Comparison of ENCODE assay signal across 18 mouse cellular contexts in the genomic region with DNA sequence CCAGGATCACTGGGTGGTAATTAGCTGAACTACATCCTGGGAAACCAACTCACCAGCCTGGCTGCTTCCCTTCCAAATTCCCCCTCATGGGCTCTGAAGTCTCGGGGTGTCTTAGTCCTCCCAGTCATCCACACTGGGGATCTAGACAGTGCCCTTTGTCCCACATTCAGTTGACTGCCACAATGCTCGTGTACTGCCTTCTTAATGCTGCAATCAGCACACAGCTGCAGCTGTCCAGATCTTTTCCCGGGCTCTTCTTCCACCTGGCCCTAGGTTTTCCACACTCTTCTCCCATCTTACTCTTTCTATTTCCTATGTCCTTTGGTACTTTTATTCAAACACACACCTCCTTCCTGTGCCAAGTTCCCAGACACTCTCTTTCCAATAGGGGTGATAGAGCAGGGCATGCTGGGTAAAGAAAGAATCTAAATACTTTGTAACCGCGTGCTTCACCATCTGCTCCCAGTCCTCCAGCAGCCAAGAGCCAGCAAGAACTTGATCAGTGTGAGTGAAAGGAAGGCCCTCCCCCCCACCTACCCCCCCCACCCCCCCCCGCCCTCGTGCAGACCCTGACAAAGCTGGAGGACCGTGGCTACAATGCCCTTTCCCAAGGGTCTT. TPM values are rescaled to one million over a fixed set of nuclear protein-coding genes. Genes with fewer than 3 reads are reported as not detected.
DNase-seq lines count a peak whose midpoint lies in the region; ATAC-seq and TF ChIP-seq lines count a peak whose summit lies in the region.
"Had no signal": no experiment of that assay in that cellular context is flagged by ENCODE, and none has a peak within 500 bp of the region (broad histone marks: within the 10 kb centered on the region; RNA-seq: fewer than 3 reads in every experiment).

No protein-coding gene starts in this region.

- H3K4me1 ChIP-seq in hindbrain, embryonic 16.5 days (ENCODE audit: control insufficient read depth, insufficient read depth, low read depth, low read length), result no peaks in the 10 kb centered on the region; the same call in 1 of the 2 replicates
- no peaks in the 10 kb centered on the region for H3K4me1 ChIP-seq in hindbrain, embryonic 14.5 days (replicated peaks; ENCODE audit: control insufficient read depth, insufficient read depth, low read length)
- H3K4me1 ChIP-seq in midbrain, embryonic 10.5 days, result peaks cover 14% of the 10 kb centered on the region
- H3K4me1 ChIP-seq in midbrain, embryonic 15.5 days, result no peaks in the 10 kb centered on the region
- H3K4me1 ChIP-seq in forebrain, embryonic 16.5 days (replicated peaks; ENCODE audit: control insufficient read depth, insufficient read depth, low read length), result peaks cover 3% of the 10 kb centered on the region; the same call in 1 of the 2 replicates
- H3K4me1 ChIP-seq in midbrain, postnatal 0 days (ENCODE audit: insufficient read depth, low read length), result no peaks in the 10 kb centered on the region
- H3K4me1 ChIP-seq: limb, embryonic 13.5 days had no signal

- no peak overlapping the region for H3K9ac ChIP-seq in hindbrain, embryonic 16.5 days (ENCODE audit: low read depth, low read length)
- H3K9ac ChIP-seq in hindbrain, embryonic 14.5 days, result no peak overlapping the region
- no peak overlapping the region for H3K9ac ChIP-seq in midbrain, embryonic 15.5 days
- no peak overlapping the region for H3K9ac ChIP-seq in forebrain, embryonic 16.5 days (replicated peaks; ENCODE audit: low read depth, low read length)
- H3K9ac ChIP-seq in midbrain, postnatal 0 days (replicated peaks; ENCODE audit: low read length, poor library complexity, severe bottlenecking), result no peak overlapping the region
- H3K9ac ChIP-seq: limb, embryonic 13.5 days had no signal

- H3K9me3 ChIP-seq in hindbrain, embryonic 16.5 days (ENCODE audit: control insufficient read depth, low read length), result no peaks in the 10 kb centered on the region
- no peaks in the 10 kb centered on the region for H3K9me3 ChIP-seq in hindbrain, embryonic 14.5 days (ENCODE audit: control insufficient read depth, low read length)
- no peaks in the 10 kb centered on the region for H3K9me3 ChIP-seq in midbrain, embryonic 10.5 days (replicated peaks)
- no peaks in the 10 kb centered on the region for H3K9me3 ChIP-seq in midbrain, embryonic 15.5 days
- H3K9me3 ChIP-seq in forebrain, embryonic 16.5 days (ENCODE audit: control insufficient read depth, low read length), result no peaks in the 10 kb centered on the region
- H3K9me3 ChIP-seq in midbrain, postnatal 0 days (ENCODE audit: low read length), result no peaks in the 10 kb centered on the region
- H3K9me3 ChIP-seq: limb, embryonic 13.5 days had no signal

- ATAC-seq in hindbrain, embryonic 16.5 days, result peak; percentile 29; the same call in 1 of the 2 replicates
- ATAC-seq in hindbrain, embryonic 14.5 days (ENCODE audit: low FRiP score), result no peak
- no peak for ATAC-seq in midbrain, embryonic 15.5 days (replicated peaks)
- peak; percentile 58; the same call in 1 of the 2 replicates for ATAC-seq in forebrain, embryonic 16.5 days
- no peak; the same call in 1 of the 2 replicates for ATAC-seq in midbrain, postnatal 0 days (ENCODE audit: low FRiP score)
- ATAC-seq: intestine, embryonic 16.5 days had no signal

- TF ChIP-seq CTCF in midbrain, postnatal 0 days (IDR thresholded peaks at IDR 0.05), result no peak

- no peak overlapping the region for H3K4me3 ChIP-seq in hindbrain, embryonic 16.5 days (ENCODE audit: low read length)
- H3K4me3 ChIP-seq in hindbrain, embryonic 14.5 days (replicated peaks; ENCODE audit: low read length), result no peak overlapping the region
- H3K4me3 ChIP-seq in midbrain, embryonic 10.5 days, result no peak overlapping the region
- no peak overlapping the region for H3K4me3 ChIP-seq in midbrain, embryonic 15.5 days
- H3K4me3 ChIP-seq in forebrain, embryonic 16.5 days (replicated peaks; ENCODE audit: low read length), result no peak overlapping the region
- H3K4me3 ChIP-seq in midbrain, postnatal 0 days (ENCODE audit: low read depth, low read length), result no peak overlapping the region
- H3K4me3 ChIP-seq: gastrocnemius, adult 2 months; limb, embryonic 13.5 days had no signal

- no peak overlapping the region for H3K4me2 ChIP-seq in hindbrain, embryonic 16.5 days (ENCODE audit: low read length)
- no peak overlapping the region for H3K4me2 ChIP-seq in hindbrain, embryonic 14.5 days (replicated peaks)
- H3K4me2 ChIP-seq in midbrain, embryonic 15.5 days, result no peak overlapping the region
- H3K4me2 ChIP-seq in forebrain, embryonic 16.5 days (ENCODE audit: low read length), result no peak overlapping the region
- no peak overlapping the region for H3K4me2 ChIP-seq in midbrain, postnatal 0 days (ENCODE audit: low read depth, low read length, poor library complexity, severe bottlenecking)
- H3K4me2 ChIP-seq: limb, embryonic 13.5 days had no signal

- WGBS in hindbrain, embryonic 16.5 days, result 44% methylated on average over 8 of the region's 8 CpGs
- WGBS in hindbrain, embryonic 14.5 days, result 48% methylated on average over 8 of the region's 8 CpGs
- WGBS in midbrain, embryonic 10.5 days, result 75% methylated on average over 8 of the region's 8 CpGs
- WGBS in midbrain, embryonic 15.5 days, result 50% methylated on average over 8 of the region's 8 CpGs
- 43% methylated on average over 7 of the region's 8 CpGs for WGBS in forebrain, embryonic 16.5 days
- 52% methylated on average over 8 of the region's 8 CpGs for WGBS in midbrain, postnatal 0 days

- no peak overlapping the region for H3K27ac ChIP-seq in hindbrain, embryonic 16.5 days (ENCODE audit: low read depth, low read length)
- no peak overlapping the region for H3K27ac ChIP-seq in hindbrain, embryonic 14.5 days
- H3K27ac ChIP-seq in midbrain, embryonic 10.5 days (replicated peaks), result peak overlapping the region; percentile 64
- H3K27ac ChIP-seq in midbrain, embryonic 15.5 days, result no peak overlapping the region
- no peak overlapping the region for H3K27ac ChIP-seq in forebrain, embryonic 16.5 days (ENCODE audit: low read length)
- H3K27ac ChIP-seq in midbrain, postnatal 0 days (ENCODE audit: low read depth, low read length), result no peak overlapping the region
- H3K27ac ChIP-seq: gastrocnemius, adult 2 months; limb, embryonic 13.5 days had no signal

- no peak for DNase-seq in hindbrain, embryonic 14.5 days (ENCODE audit: low spot score)
- DNase-seq in midbrain, embryonic 10.5 days (ENCODE audit: low spot score), result no peak
- DNase-seq in midbrain, postnatal 0 days (ENCODE audit: low spot score), result peak; percentile 21
- DNase-seq in right cerebral cortex, adult 2 months (ENCODE audit: low spot score in 2 of 2), result no peak
- no peak for DNase-seq in right cerebral cortex, postnatal 36 days (ENCODE audit: low spot score in 2 of 2)
- DNase-seq: cerebellum, adult 18-20 months; gastrocnemius, adult 2 months; kidney, postnatal 14 days; thymus, postnatal 36 days had no signal

- no peaks in the 10 kb centered on the region for H3K27me3 ChIP-seq in hindbrain, embryonic 16.5 days (replicated peaks; ENCODE audit: control insufficient read depth, insufficient read depth, low read length)
- no peaks in the 10 kb centered on the region for H3K27me3 ChIP-seq in hindbrain, embryonic 14.5 days (ENCODE audit: control insufficient read depth, insufficient read depth, low read length)
- H3K27me3 ChIP-seq in midbrain, embryonic 10.5 days (ENCODE audit: low read depth, poor library complexity, severe bottlenecking), result no peaks in the 10 kb centered on the region
- H3K27me3 ChIP-seq in midbrain, embryonic 15.5 days (replicated peaks), result no peaks in the 10 kb centered on the region
- H3K27me3 ChIP-seq in forebrain, embryonic 16.5 days (replicated peaks; ENCODE audit: control insufficient read depth, insufficient read depth, low read length), result no peaks in the 10 kb centered on the region
- no peaks in the 10 kb centered on the region for H3K27me3 ChIP-seq in midbrain, postnatal 0 days (ENCODE audit: insufficient read depth, low read length)
- H3K27me3 ChIP-seq: limb, embryonic 13.5 days had no signal

- no peaks in the 10 kb centered on the region for H3K36me3 ChIP-seq in hindbrain, embryonic 16.5 days (ENCODE audit: control insufficient read depth, insufficient read depth, low read length)
- no peaks in the 10 kb centered on the region for H3K36me3 ChIP-seq in hindbrain, embryonic 14.5 days (replicated peaks; ENCODE audit: control insufficient read depth, insufficient read depth)
- H3K36me3 ChIP-seq in midbrain, embryonic 10.5 days, result no peaks in the 10 kb centered on the region
- H3K36me3 ChIP-seq in midbrain, embryonic 15.5 days (replicated peaks), result no peaks in the 10 kb centered on the region
- H3K36me3 ChIP-seq in forebrain, embryonic 16.5 days (ENCODE audit: control insufficient read depth, insufficient read depth), result no peaks in the 10 kb centered on the region
- H3K36me3 ChIP-seq in midbrain, postnatal 0 days (ENCODE audit: insufficient read depth, low read length), result no peaks in the 10 kb centered on the region
- H3K36me3 ChIP-seq: limb, embryonic 13.5 days had no signal

RNA-seq across cellular contexts. Expression of gene Itih3, which starts 1.4 kb away (rescaled TPM):
- polyA plus RNA-seq in hindbrain, embryonic 16.5 days (2015; fragmentation: Nextera tagmentation; extraction: Ambion mirVana), result 3.8 and 4.7 TPM in 2 replicates
- 2.5 and 3.1 TPM in 2 replicates for polyA plus RNA-seq in hindbrain, embryonic 14.5 days (2014; fragmentation: Nextera tagmentation; extraction: Ambion mirVana)
- polyA plus RNA-seq in midbrain, embryonic 10.5 days (2016; fragmentation: Nextera tagmentation; extraction: Ambion mirVana), result 0.53 and 0.59 TPM in 2 replicates
- 1.1 and 1.3 TPM in 2 replicates for polyA plus RNA-seq in midbrain, embryonic 15.5 days (2015; fragmentation: Nextera tagmentation; extraction: Ambion mirVana)
- 0.40 and 0.58 TPM in 2 replicates for polyA plus RNA-seq in forebrain, embryonic 16.5 days (2015; fragmentation: Nextera tagmentation; extraction: Ambion mirVana)
- 4.5 and 5.3 TPM in 2 replicates for total RNA-seq in midbrain, postnatal 0 days (2014; rRNA removed)
- 5.6 and 6.1 TPM in 2 replicates for polyA plus RNA-seq in midbrain, postnatal 0 days (2015; fragmentation: Nextera tagmentation; extraction: Ambion mirVana)
- polyA plus RNA-seq: neural tube, embryonic 11.5 days had no signal

RNA-seq across cellular contexts. Expression of gene Itih1, which starts 20.9 kb away (rescaled TPM):
- not detected in 2 replicates for polyA plus RNA-seq in hindbrain, embryonic 16.5 days (2015; fragmentation: Nextera tagmentation; extraction: Ambion mirVana)
- polyA plus RNA-seq in hindbrain, embryonic 14.5 days (2014; fragmentation: Nextera tagmentation; extraction: Ambion mirVana), result not detected in 2 replicates
- not detected in 2 replicates for polyA plus RNA-seq in midbrain, embryonic 10.5 days (2016; fragmentation: Nextera tagmentation; extraction: Ambion mirVana)
- 0.05 TPM in 1 of 2 replicates, not detected in the other for polyA plus RNA-seq in midbrain, embryonic 15.5 days (2015; fragmentation: Nextera tagmentation; extraction: Ambion mirVana)
- not detected in 2 replicates for polyA plus RNA-seq in forebrain, embryonic 16.5 days (2015; fragmentation: Nextera tagmentation; extraction: Ambion mirVana)
- total RNA-seq in midbrain, postnatal 0 days (2014; rRNA removed), result not detected in 2 replicates
- polyA plus RNA-seq in midbrain, postnatal 0 days (2015; fragmentation: Nextera tagmentation; extraction: Ambion mirVana), result not detected in 2 replicates
- total RNA-seq: gastrocnemius, adult 2 months; heart, adult 8-10 months; heart, postnatal 25 days; left cerebral cortex, adult 8-10 months had no signal
- polyA plus RNA-seq: limb, embryonic 13.5 days; neural tube, embryonic 11.5 days had no signal

RNA-seq across cellular contexts. Expression of gene Nek4, which starts 29.0 kb away (rescaled TPM):
- polyA plus RNA-seq in hindbrain, embryonic 16.5 days (2015; fragmentation: Nextera tagmentation; extraction: Ambion mirVana), result 15.6 and 16.3 TPM in 2 replicates
- polyA plus RNA-seq in hindbrain, embryonic 14.5 days (2014; fragmentation: Nextera tagmentation; extraction: Ambion mirVana), result 13.4 and 14.1 TPM in 2 replicates
- 22.7 and 24.7 TPM in 2 replicates for polyA plus RNA-seq in midbrain, embryonic 10.5 days (2016; fragmentation: Nextera tagmentation; extraction: Ambion mirVana)
- polyA plus RNA-seq in midbrain, embryonic 15.5 days (2015; fragmentation: Nextera tagmentation; extraction: Ambion mirVana), result 17.2 and 18.1 TPM in 2 replicates
- 19.6 and 20.4 TPM in 2 replicates for polyA plus RNA-seq in forebrain, embryonic 16.5 days (2015; fragmentation: Nextera tagmentation; extraction: Ambion mirVana)
- 15.6 and 17.7 TPM in 2 replicates for total RNA-seq in midbrain, postnatal 0 days (2014; rRNA removed)
- polyA plus RNA-seq in midbrain, postnatal 0 days (2015; fragmentation: Nextera tagmentation; extraction: Ambion mirVana), result 12.8 and 13.8 TPM in 2 replicates

RNA-seq across cellular contexts. Expression of gene Itih4, which starts 35.9 kb away (rescaled TPM):
- not detected in 2 replicates for polyA plus RNA-seq in hindbrain, embryonic 16.5 days (2015; fragmentation: Nextera tagmentation; extraction: Ambion mirVana)
- not detected in 2 replicates for polyA plus RNA-seq in hindbrain, embryonic 14.5 days (2014; fragmentation: Nextera tagmentation; extraction: Ambion mirVana)
- not detected in 2 replicates for polyA plus RNA-seq in midbrain, embryonic 10.5 days (2016; fragmentation: Nextera tagmentation; extraction: Ambion mirVana)
- 0.09 TPM in 1 of 2 replicates, not detected in the other for polyA plus RNA-seq in midbrain, embryonic 15.5 days (2015; fragmentation: Nextera tagmentation; extraction: Ambion mirVana)
- not detected in 2 replicates for polyA plus RNA-seq in forebrain, embryonic 16.5 days (2015; fragmentation: Nextera tagmentation; extraction: Ambion mirVana)
- not detected in 2 replicates for total RNA-seq in midbrain, postnatal 0 days (2014; rRNA removed)
- not detected in 2 replicates for polyA plus RNA-seq in midbrain, postnatal 0 days (2015; fragmentation: Nextera tagmentation; extraction: Ambion mirVana)
- polyA plus RNA-seq: neural tube, embryonic 11.5 days had no signal

RNA-seq across cellular contexts. Expression of gene Mustn1, which starts 43.2 kb away (rescaled TPM):
- polyA plus RNA-seq in hindbrain, embryonic 16.5 days (2015; fragmentation: Nextera tagmentation; extraction: Ambion mirVana), result 1.3 and 2.6 TPM in 2 replicates
- 0.67 and 1.5 TPM in 2 replicates for polyA plus RNA-seq in hindbrain, embryonic 14.5 days (2014; fragmentation: Nextera tagmentation; extraction: Ambion mirVana)
- 0.19 and 0.46 TPM in 2 replicates for polyA plus RNA-seq in midbrain, embryonic 10.5 days (2016; fragmentation: Nextera tagmentation; extraction: Ambion mirVana)
- 0.50 and 0.76 TPM in 2 replicates for polyA plus RNA-seq in midbrain, embryonic 15.5 days (2015; fragmentation: Nextera tagmentation; extraction: Ambion mirVana)
- polyA plus RNA-seq in forebrain, embryonic 16.5 days (2015; fragmentation: Nextera tagmentation; extraction: Ambion mirVana), result 0.46 and 0.90 TPM in 2 replicates
- 0.19 and 1.0 TPM in 2 replicates for total RNA-seq in midbrain, postnatal 0 days (2014; rRNA removed)
- polyA plus RNA-seq in midbrain, postnatal 0 days (2015; fragmentation: Nextera tagmentation; extraction: Ambion mirVana), result 1.0 and 2.0 TPM in 2 replicates

Comparison
In these comparisons a context has a peak if more than half of its experiments do, and no peak if none do; other contexts are left out.
1. ATAC-seq: peak in hindbrain, embryonic 16.5 days (single experiment) and forebrain, embryonic 16.5 days (single experiment); none in hindbrain, embryonic 14.5 days (single experiment), midbrain, embryonic 15.5 days (single experiment) and midbrain, postnatal 0 days (single experiment).